Mouse (Mus musculus) small intestine, adult 2 months (tissue): ENCODE data around the gene Ak2.

Experiments used
- CTCF ChIP-seq: fragments of 200-500 bp; IDR thresholded peaks from 2 replicates; pipeline ENCODE4 v1.5.1; 2012; ENCODE audit warnings: low read depth, mild to moderate bottlenecking, control low read depth, inconsistent platforms, low read length, moderate library complexity, mixed read lengths; ENCODE audit not compliant: insufficient replicate concordance, insufficient read length; ENCODE audit errors: extremely low read depth
- POLR2A ChIP-seq: fragments of 200-500 bp; IDR thresholded peaks from 2 replicates; pipeline ENCODE4 v1.6.1; 2012; ENCODE audit warnings: low read depth, mild to moderate bottlenecking, control low read depth, inconsistent platforms, low read length, moderate library complexity

GRCm38 (mm10) chr4:129050901-129051417 lies 59.2 kb downstream of the Ak2 start:
- no peak for TF ChIP-seq POLR2A
- no peak for TF ChIP-seq CTCF
